Mouse (Mus musculus) erythroblast, embryonic 14.5 days (primary cell): ENCODE data around the gene Cdiptos. TPM values are rescaled to one million over a fixed set of nuclear protein-coding genes. Genes with fewer than 3 reads are reported as not detected.

Experiments
- H3K27me3 ChIP-seq: 2 replicates; pipeline ENCODE4 v1.6.1; 2012; ENCODE audit warnings: inconsistent platforms; ENCODE audit not compliant: control insufficient read depth
- H3K36me3 ChIP-seq: 2 replicates; pipeline ENCODE4 v1.6.1; 2012; ENCODE audit warnings: mild to moderate bottlenecking, inconsistent platforms; ENCODE audit not compliant: control insufficient read depth
- H3K4me1 ChIP-seq: 2 replicates; pipeline ENCODE4 v1.6.1; 2012; ENCODE audit warnings: inconsistent platforms; ENCODE audit not compliant: control insufficient read depth
- H3K4me3 ChIP-seq: replicated peaks from 2 replicates; pipeline ENCODE3; 2012; ENCODE audit warnings: moderate library complexity, mild to moderate bottlenecking, inconsistent platforms
- H3K9me3 ChIP-seq: 2 replicates; pipeline ENCODE4 v1.6.1; 2012; ENCODE audit warnings: low read length, inconsistent platforms, mixed read lengths; ENCODE audit not compliant: control insufficient read depth
- GATA1 ChIP-seq: IDR thresholded peaks from 2 replicates; pipeline ENCODE4 v1.6.1; 2012; ENCODE audit warnings: low read length, inconsistent platforms, mixed read lengths
- TAL1 ChIP-seq: IDR thresholded peaks from 3 replicates; pipeline ENCODE4 v1.6.1; 2012; ENCODE audit warnings: low read length, inconsistent platforms, mixed read lengths
- polyA plus RNA-seq: library from polyadenylated mRNA; stranded (reverse); fragments of >175 nt; gene quantifications from 2 replicates; pipeline ENCODE4 v1.2.3, GENCODE M21; 2012

Gene Cdiptos
- polyA plus RNA-seq, 1 experiment: not detected

DNA sequence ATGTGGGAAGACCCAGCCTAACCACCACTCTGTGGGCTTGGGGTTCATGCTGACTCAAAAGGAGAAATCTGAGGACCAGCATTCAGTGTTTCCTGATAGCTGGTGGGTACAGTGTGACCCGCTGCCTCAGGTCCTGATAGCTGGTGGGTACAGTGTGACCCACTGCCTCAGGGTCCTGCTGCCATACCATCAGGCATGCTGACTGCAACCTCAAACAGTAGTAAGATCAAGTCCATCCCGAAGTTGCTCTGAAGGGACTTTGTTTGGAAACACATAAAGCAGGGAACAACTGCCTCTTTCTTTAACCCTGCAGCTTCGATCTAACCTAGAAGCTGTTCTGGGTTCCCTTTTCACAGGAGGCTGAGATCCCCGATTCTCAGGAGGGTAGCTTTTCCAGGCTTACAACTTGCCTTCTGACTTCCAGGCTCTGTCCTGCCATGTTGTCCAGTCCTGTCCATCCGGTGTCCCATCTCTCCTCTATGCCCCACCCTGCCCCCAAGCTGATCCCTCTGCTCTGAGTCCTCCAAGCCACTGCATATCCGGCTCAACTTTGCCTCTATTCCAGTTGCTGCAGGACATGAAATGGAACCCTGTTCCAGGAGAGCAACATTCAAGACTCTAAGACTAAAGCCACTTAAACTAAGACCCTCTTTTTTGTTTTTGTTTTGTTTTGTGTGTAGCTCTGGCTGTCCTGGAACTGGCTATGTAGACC, 31.6 kb upstream of the Cdiptos start:
- Histone ChIP-seq H3K27me3 (no peaks in the 10 kb centered on the region), H3K9me3 (no peaks in the 10 kb centered on the region), H3K36me3 (peaks cover 18% of the 10 kb centered on the region), H3K4me1 (peaks cover 52% of the 10 kb centered on the region), H3K4me3 (no peak overlapping the region)
- TF ChIP-seq GATA1: no peak
- no peak for TF ChIP-seq TAL1

DNA sequence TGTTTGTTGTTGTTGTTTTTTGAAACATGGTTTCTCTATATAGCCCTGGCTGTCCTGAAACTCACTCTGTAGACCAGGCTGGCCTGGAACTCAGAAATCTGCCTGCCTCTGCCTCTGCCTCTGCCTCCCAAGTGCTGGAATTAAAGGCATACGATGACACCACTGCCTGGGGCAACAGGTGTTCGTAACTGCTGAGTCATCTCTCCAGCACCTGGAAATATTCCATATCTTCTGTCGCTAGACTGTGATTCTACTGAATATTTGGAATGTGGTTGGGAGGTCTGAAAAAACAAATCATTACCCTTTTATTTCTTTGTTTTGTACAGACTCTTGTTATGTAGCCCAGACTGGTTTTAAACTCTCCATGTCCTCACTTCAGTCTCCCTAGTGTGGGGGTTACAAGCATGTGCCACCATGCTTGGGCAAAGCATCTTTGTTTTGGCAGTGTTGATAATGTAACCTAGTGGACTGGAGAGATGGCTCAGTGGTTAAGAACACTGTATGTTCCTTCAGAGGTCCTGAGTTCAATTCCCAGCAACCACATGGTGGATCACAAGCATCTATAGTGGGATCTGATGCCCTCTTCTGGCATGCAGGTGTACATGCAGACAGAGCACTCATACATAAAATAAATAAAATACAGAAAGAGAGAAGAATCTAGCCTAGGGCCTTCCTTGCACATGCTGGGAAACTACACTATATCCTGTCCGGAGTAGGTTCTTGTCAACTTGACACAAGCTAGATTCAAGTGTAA, 28.4 kb upstream of the Cdiptos start:
- no peak for TF ChIP-seq TAL1
- TF ChIP-seq GATA1: no peak
- Histone ChIP-seq H3K4me3 (no peak overlapping the region), H3K27me3 (no peaks in the 10 kb centered on the region), H3K4me1 (peaks cover 31% of the 10 kb centered on the region), H3K36me3 (peaks cover 2% of the 10 kb centered on the region), H3K9me3 (no peaks in the 10 kb centered on the region)

DNA sequence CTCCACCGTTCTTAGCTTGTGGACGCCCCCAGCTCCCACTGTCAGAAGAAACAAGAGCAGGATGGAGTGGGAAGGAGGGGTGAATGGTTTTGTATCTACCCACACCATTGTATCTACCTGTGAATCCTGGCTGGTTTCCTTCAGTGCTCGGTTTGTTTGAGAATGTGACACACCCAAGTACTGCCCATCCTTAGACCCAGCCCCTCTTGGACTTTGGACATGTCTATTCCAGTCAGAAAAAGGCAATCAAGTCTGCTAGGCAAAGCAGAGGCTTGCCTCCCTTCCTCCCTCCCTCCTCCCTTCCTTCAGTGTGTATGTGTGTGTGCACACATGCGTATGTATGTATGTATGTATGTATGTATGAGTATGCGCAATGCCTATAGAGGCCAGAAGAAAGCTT, 27.7 kb upstream of the Cdiptos start:
- TF ChIP-seq GATA1 (no peak), TAL1 (no peak)
- Histone ChIP-seq H3K36me3 (no peaks in the 10 kb centered on the region; the same call in 1 of the 2 replicates), H3K4me1 (peaks cover 25% of the 10 kb centered on the region)

DNA sequence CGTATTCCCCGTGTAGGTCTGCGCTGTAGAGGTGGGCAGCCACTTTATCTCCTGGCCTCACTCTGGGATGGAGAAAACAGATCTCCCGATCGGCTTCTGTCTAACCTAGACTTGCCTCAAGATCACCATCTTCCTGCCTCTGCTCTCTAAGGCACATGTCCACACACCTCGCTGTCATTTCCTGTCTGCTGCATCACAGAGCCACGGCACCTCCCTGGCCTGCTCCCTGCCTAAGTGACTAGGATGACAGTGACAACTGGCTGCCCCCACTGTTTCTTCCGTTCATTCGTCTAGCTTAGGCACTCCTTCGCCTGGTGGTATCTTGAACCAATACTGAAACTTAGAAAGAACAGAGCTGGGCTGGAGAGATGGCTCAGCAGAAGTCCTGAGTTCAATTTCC, 23.7 kb upstream of the Cdiptos start:
- TF ChIP-seq GATA1 (no peak), TAL1 (no peak)
- peaks cover 4% of the 10 kb centered on the region for H3K9me3 ChIP-seq
- H3K36me3 ChIP-seq: peaks cover 4% of the 10 kb centered on the region
- H3K4me1 ChIP-seq: peaks cover 4% of the 10 kb centered on the region
- H3K4me3 ChIP-seq: no peak overlapping the region
- no peaks in the 10 kb centered on the region for H3K27me3 ChIP-seq

More for the DNA sequence above, 27.7 kb upstream of the Cdiptos start:
- H3K9me3 ChIP-seq: no peaks in the 10 kb centered on the region
- no peak overlapping the region for H3K4me3 ChIP-seq
- no peaks in the 10 kb centered on the region for H3K27me3 ChIP-seq

DNA sequence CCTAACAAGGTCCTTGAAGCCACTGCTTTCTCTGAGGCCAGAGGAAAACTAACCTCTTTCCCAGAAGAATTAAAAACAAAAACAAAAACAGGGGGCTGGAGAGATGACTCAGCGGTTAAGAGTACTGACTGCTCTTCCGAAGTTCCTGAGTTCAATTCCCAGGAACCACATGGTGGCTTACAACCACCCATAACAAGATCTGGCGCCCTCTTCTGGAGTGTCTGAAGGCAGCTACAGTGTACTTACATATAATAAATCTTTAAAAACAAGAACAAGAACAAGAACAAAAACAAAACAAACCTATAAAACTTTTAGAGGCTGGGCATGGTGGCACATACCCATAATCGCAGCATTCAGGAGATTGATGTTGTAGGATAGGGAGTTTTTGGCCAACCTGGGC, 20.6 kb upstream of the Cdiptos start:
- Histone ChIP-seq H3K27me3 (no peaks in the 10 kb centered on the region), H3K36me3 (peaks cover 4% of the 10 kb centered on the region), H3K4me1 (peaks cover 2% of the 10 kb centered on the region; the same call in 1 of the 2 replicates), H3K4me3 (no peak overlapping the region), H3K9me3 (peaks cover 4% of the 10 kb centered on the region)
- no peak for TF ChIP-seq TAL1
- no peak for TF ChIP-seq GATA1

DNA sequence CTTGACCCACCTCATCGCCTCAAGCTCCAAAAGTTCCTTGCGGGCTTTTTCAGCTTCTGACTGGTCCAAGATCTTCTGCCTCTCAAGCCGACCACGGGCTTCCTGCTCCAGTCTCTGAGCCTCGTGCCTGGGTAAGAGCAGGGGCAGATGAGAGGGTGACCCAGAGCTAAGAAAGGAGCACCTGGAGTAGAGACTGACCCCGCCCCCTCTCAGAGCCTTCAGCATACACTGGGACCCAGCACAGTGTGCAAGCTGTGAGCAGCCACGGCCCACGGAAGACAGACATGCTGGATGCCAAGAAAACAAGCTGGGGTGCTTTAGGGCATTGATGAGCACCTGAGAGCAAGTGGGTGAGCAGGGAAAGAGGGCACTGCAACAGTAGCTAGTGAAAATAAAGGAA, 12.9 kb upstream of the Cdiptos start:
- Histone ChIP-seq H3K9me3 (no peaks in the 10 kb centered on the region), H3K27me3 (no peaks in the 10 kb centered on the region), H3K4me1 (no peaks in the 10 kb centered on the region), H3K4me3 (no peak overlapping the region), H3K36me3 (no peaks in the 10 kb centered on the region; the same call in none of the 2 replicates)
- no peak for TF ChIP-seq GATA1
- TF ChIP-seq TAL1: no peak

DNA sequence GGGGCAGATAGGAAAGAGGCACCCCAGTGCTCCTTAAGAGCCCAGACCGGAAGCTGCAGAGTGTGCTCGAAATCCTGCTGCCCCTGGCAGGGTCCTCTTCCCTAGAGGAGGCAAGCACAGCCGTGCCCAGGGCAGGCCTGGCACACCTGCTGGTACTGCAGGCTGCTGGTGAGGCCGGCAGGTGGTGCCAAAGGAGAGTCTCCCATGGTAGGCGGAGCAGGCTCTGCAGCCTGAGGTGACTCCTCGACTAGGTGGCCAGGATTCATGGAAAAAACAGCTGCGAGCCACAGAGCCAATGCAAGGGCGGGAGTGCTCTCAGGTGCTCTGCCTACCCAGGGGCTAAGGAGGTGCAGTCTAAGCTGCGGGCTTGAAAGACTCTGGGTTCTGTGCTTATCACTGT, 10.4 kb upstream of the Cdiptos start:
- Histone ChIP-seq H3K4me1 (peaks cover 5% of the 10 kb centered on the region), H3K4me3 (no peak overlapping the region), H3K9me3 (no peaks in the 10 kb centered on the region), H3K36me3 (peaks cover 4% of the 10 kb centered on the region), H3K27me3 (no peaks in the 10 kb centered on the region)
- TF ChIP-seq GATA1 (no peak), TAL1 (no peak)

DNA sequence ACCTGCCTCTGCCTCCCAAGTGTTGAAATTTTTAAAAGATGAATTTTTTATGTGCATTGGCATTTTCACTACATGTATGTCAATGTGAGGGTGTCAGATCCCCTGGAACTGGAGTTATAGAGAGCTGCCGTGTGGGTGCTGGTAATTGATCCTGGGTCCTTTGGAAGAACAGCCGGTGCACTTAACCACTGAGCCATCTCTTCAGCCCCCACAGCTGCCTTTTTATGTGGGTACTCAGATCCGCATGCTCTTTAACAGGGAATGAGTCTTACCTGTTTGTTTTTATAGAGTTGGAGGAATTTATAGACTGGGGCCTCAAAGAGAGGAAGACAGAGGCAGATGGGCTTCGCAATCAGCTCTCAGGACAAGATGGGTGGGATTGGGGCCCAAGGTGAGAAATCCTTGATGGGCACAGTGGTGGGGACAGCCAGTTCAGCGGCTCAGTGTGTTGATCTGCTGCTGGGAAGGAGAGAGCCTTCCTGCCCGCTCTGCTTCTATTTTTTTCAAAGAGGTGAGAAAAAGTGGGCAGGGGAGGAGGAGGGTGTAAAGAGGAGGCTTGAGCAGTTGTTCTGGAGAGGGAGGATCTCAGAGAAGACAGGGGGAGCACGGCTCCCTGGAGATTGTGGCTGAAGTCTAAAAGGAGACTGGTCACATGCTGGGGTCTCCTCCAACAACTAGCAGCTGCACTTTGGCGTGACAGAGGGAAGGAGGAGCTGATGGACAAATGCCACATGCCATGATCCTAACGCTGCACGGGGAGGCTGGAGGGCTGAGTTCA, 9.0 kb upstream of the Cdiptos start:
- H3K36me3 ChIP-seq: peaks cover 17% of the 10 kb centered on the region
- no peak for TF ChIP-seq TAL1
- TF ChIP-seq GATA1: no peak

DNA sequence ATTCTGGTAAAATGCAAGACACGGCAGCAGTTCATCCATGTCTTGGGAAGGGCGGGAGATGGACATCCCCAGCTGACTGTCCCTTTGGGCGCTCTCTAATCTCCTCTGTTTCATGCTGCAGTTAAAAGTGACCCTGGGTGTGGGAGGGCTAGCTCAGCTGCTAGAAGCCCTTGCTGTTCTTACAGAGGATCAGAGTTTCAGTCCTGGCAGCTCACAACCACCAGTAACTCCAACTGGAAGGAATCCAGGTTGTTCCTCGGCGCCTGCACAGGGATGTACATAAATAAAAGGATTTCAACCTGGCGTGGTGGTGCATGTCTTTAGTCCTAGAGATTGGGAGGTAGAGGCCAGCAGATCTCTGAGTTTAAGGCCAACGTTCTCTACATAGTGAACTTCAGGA, 7.2 kb upstream of the Cdiptos start:
- TF ChIP-seq GATA1 (no peak), TAL1 (no peak)
- H3K4me1 ChIP-seq: peaks cover 26% of the 10 kb centered on the region
- no peaks in the 10 kb centered on the region for H3K27me3 ChIP-seq
- no peak overlapping the region for H3K4me3 ChIP-seq
- no peaks in the 10 kb centered on the region for H3K9me3 ChIP-seq
- peaks cover 34% of the 10 kb centered on the region for H3K36me3 ChIP-seq

More for the DNA sequence above, 9.0 kb upstream of the Cdiptos start:
- Histone ChIP-seq H3K4me1 (peaks cover 8% of the 10 kb centered on the region), H3K9me3 (no peaks in the 10 kb centered on the region), H3K4me3 (no peak overlapping the region), H3K27me3 (no peaks in the 10 kb centered on the region)
